Mouse (Mus musculus) stomach, embryonic 14.5 days (tissue): ENCODE results near the gene Pdrg1. TPM values are rescaled to one million over a fixed set of nuclear protein-coding genes. Genes with fewer than 3 reads are reported as not detected.

ENCODE experiments used
- ATAC-seq: fragments of 200-750 bp; cut with Nextera tagmentation; 2 replicates; pipeline ENCODE4 v1.8.0; 2017; ENCODE audit warnings: low read depth, moderate TSS enrichment; ENCODE audit not compliant: insufficient number of reproducible peaks, insufficient read depth, low FRiP score
- H3K27ac ChIP-seq: fragments of 300-500 bp; sonication (generic); 2 replicates; pipeline ENCODE4 v1.5.1; 2014; ENCODE audit warnings: mild to moderate bottlenecking, low read length, moderate library complexity, mixed read lengths
- H3K27me3 ChIP-seq: fragments of 300-500 bp; sonication (generic); 2 replicates; pipeline ENCODE4 v1.6.1; 2014; ENCODE audit warnings: low read length, control low read depth, mixed read lengths; ENCODE audit not compliant: control insufficient read depth, insufficient read depth
- H3K36me3 ChIP-seq: fragments of 300-500 bp; sonication (generic); 2 replicates; pipeline ENCODE4 v1.6.1; 2014; ENCODE audit warnings: mild to moderate bottlenecking, control low read depth, low read length, moderate library complexity, mixed read lengths; ENCODE audit not compliant: control insufficient read depth, insufficient read depth
- H3K4me1 ChIP-seq: fragments of 300-500 bp; sonication (generic); 2 replicates; pipeline ENCODE4 v1.6.1; 2014; ENCODE audit warnings: low read length, control low read depth, mixed read lengths; ENCODE audit not compliant: control insufficient read depth, insufficient read depth
- H3K4me2 ChIP-seq: fragments of 300-500 bp; sonication (generic); replicated peaks from 2 replicates; pipeline ENCODE4 v1.6.1; 2014; ENCODE audit warnings: low read depth, low read length, control low read depth
- H3K4me3 ChIP-seq: fragments of 300-500 bp; sonication (generic); 2 replicates; pipeline ENCODE4 v1.5.1; 2014; ENCODE audit warnings: low read depth, low read length, control low read depth
- H3K9ac ChIP-seq: fragments of 300-500 bp; sonication (generic); replicated peaks from 2 replicates; pipeline ENCODE4 v1.6.1; 2014; ENCODE audit warnings: low read depth, mild to moderate bottlenecking, control low read depth, low read length, moderate library complexity, mixed read lengths
- H3K9me3 ChIP-seq: fragments of 300-500 bp; sonication (generic); 2 replicates; pipeline ENCODE4 v1.6.1; 2016; ENCODE audit warnings: low read depth, low read length, control low read depth; ENCODE audit not compliant: control insufficient read depth
- whole genome bisulfite sequencing: fragments of 180-500 bp; shearing (Covaris S2); extraction: QIAGEN DNeasy Blood & Tissue Kit; methylation state at CpG from one replicate; pipeline ENCODE4 v1.1.7; 2014; 5-methylcytosine and 5-hydroxymethylcytosine counted together
- polyA plus RNA-seq: library from polyadenylated mRNA; unstranded; fragments of >200 nt; fragmentation: Nextera tagmentation; extraction: Ambion mirVana; gene quantifications from 2 replicates; pipeline ENCODE4 v1.2.1, GENCODE M21; 2014

Gene Pdrg1
- polyA plus RNA-seq, 1 experiment from 2014 or later: 59.7 TPM

- WGBS: 68% methylated on average over 3 of the region's 3 CpGs
- ATAC-seq: no peak
- Histone ChIP-seq H3K36me3 (no peaks in the 10 kb centered on the region), H3K4me3 (no peak overlapping the region), H3K27ac (no peak overlapping the region), H3K9me3 (no peaks in the 10 kb centered on the region), H3K4me2 (no peak overlapping the region), H3K9ac (no peak overlapping the region), H3K4me1 (no peaks in the 10 kb centered on the region), H3K27me3 (no peaks in the 10 kb centered on the region)
Observed at GRCm38 (mm10) chr2:153021163-153021562, 5.9 kb upstream of the Pdrg1 start.

GRCm38 (mm10) chr2:153019355-153019754 is 4.1 kb upstream of the Pdrg1 start:
- 85% methylated on average over 3 of the region's 3 CpGs for WGBS
- H3K36me3 ChIP-seq: no peaks in the 10 kb centered on the region
- H3K27ac ChIP-seq: no peak overlapping the region
- H3K4me3 ChIP-seq: no peak overlapping the region
- ATAC-seq: no peak
- H3K4me2 ChIP-seq: no peak overlapping the region
- no peaks in the 10 kb centered on the region for H3K9me3 ChIP-seq
- H3K27me3 ChIP-seq: no peaks in the 10 kb centered on the region
- H3K9ac ChIP-seq: no peak overlapping the region
- peaks cover 2% of the 10 kb centered on the region; the same call in 1 of the 2 replicates for H3K4me1 ChIP-seq

- ATAC-seq: no peak
- Histone ChIP-seq H3K36me3 (no peaks in the 10 kb centered on the region; the same call in 1 of the 2 replicates), H3K27ac (no peak overlapping the region), H3K9me3 (no peaks in the 10 kb centered on the region), H3K4me2 (no peak overlapping the region), H3K4me1 (peaks cover 5% of the 10 kb centered on the region; the same call in 1 of the 2 replicates), H3K9ac (no peak overlapping the region), H3K4me3 (no peak overlapping the region), H3K27me3 (no peaks in the 10 kb centered on the region)
- WGBS: 33% methylated on average over 5 of the region's 5 CpGs
Observed at GRCm38 (mm10) chr2:153016786-153017185, 1.6 kb upstream of the Pdrg1 start.

- Histone ChIP-seq H3K27ac (no peak overlapping the region), H3K36me3 (no peaks in the 10 kb centered on the region; the same call in 1 of the 2 replicates), H3K4me1 (peaks cover 5% of the 10 kb centered on the region; the same call in 1 of the 2 replicates), H3K9me3 (no peaks in the 10 kb centered on the region), H3K4me2 (peak overlapping the region; percentile 27; the same call in 1 of the 2 replicates), H3K27me3 (no peaks in the 10 kb centered on the region), H3K4me3 (no peak overlapping the region), H3K9ac (no peak overlapping the region)
- ATAC-seq: no peak
- WGBS: 50% methylated on average over 8 of the region's 8 CpGs
Observed at GRCm38 (mm10) chr2:153015804-153016203, 577 bp upstream of the Pdrg1 start.

GRCm38 (mm10) chr2:153013724-153014515 is 1.3 kb downstream of the Pdrg1 start:
- no peak for ATAC-seq
- H3K9me3 ChIP-seq: no peaks in the 10 kb centered on the region
- H3K27me3 ChIP-seq: no peaks in the 10 kb centered on the region
- H3K9ac ChIP-seq: peak overlapping the region; percentile 76
- 91% methylated on average over 11 of the region's 11 CpGs for WGBS
- H3K4me1 ChIP-seq: peaks cover 5% of the 10 kb centered on the region; the same call in 1 of the 2 replicates
- H3K4me2 ChIP-seq: peak overlapping the region; percentile 68
- peaks cover 14% of the 10 kb centered on the region for H3K36me3 ChIP-seq
- peak overlapping the region; percentile 90 for H3K4me3 ChIP-seq
- no peak overlapping the region for H3K27ac ChIP-seq

GRCm38 (mm10) chr2:153009192-153009973 is 5.8 kb downstream of the Pdrg1 start:
- H3K4me2 ChIP-seq: no peak overlapping the region
- ATAC-seq: no peak
- no peak overlapping the region for H3K9ac ChIP-seq
- H3K27ac ChIP-seq: no peak overlapping the region
- H3K36me3 ChIP-seq: peaks cover 21% of the 10 kb centered on the region
- H3K27me3 ChIP-seq: no peaks in the 10 kb centered on the region
- no peaks in the 10 kb centered on the region for H3K9me3 ChIP-seq
- H3K4me3 ChIP-seq: no peak overlapping the region
- WGBS: 86% methylated on average over 12 of the region's 12 CpGs
- peaks cover 3% of the 10 kb centered on the region; the same call in 1 of the 2 replicates for H3K4me1 ChIP-seq

GRCm38 (mm10) chr2:153005981-153006380 is 9.2 kb downstream of the Pdrg1 start:
- H3K9me3 ChIP-seq: no peaks in the 10 kb centered on the region
- no peaks in the 10 kb centered on the region for H3K4me1 ChIP-seq
- H3K36me3 ChIP-seq: peaks cover 21% of the 10 kb centered on the region
- no peaks in the 10 kb centered on the region for H3K27me3 ChIP-seq
- no peak overlapping the region for H3K9ac ChIP-seq
- no peak for ATAC-seq
- 90% methylated on average over 3 of the region's 3 CpGs for WGBS
- no peak overlapping the region for H3K4me3 ChIP-seq
- H3K27ac ChIP-seq: no peak overlapping the region
- H3K4me2 ChIP-seq: no peak overlapping the region

GRCm38 (mm10) chr2:153003681-153004338 is 11.4 kb downstream of the Pdrg1 start:
- Histone ChIP-seq H3K4me3 (no peak overlapping the region), H3K9me3 (no peaks in the 10 kb centered on the region), H3K9ac (no peak overlapping the region), H3K36me3 (peaks cover 6% of the 10 kb centered on the region), H3K27me3 (no peaks in the 10 kb centered on the region), H3K27ac (no peak overlapping the region), H3K4me1 (no peaks in the 10 kb centered on the region), H3K4me2 (no peak overlapping the region)
- 65% methylated on average over 13 of the region's 13 CpGs for WGBS
- no peak for ATAC-seq
